Mouse (Mus musculus): ENCODE measurements around the gene H2-DMb2. TPM values are rescaled to one million over a fixed set of nuclear protein-coding genes. Genes with fewer than 3 reads are reported as not detected.
A peak's percentile ranks its signal among the peaks of the same experiment; 100 is the strongest.

H2-DMb2 gene
- polyA plus RNA-seq, 1 experiment from 2014 or later, result 0.23 TPM

GRCm38 (mm10) chr17:34127475-34127874, 15.6 kb upstream of the H2-DMb2 start:
- Histone ChIP-seq H3K4me1 (ENCODE audit: control insufficient read depth, insufficient read depth, low read length) (peaks cover 28% of the 10 kb centered on the region), H3K4me2 (ENCODE audit: low read depth, severe bottlenecking) (no peak overlapping the region), H3K4me3 (ENCODE audit: low read depth, low read length) (no peak overlapping the region), H3K9me3 (ENCODE audit: control insufficient read depth, low read length) (no peaks in the 10 kb centered on the region), H3K36me3 (ENCODE audit: control insufficient read depth, insufficient read depth, low read length) (no peaks in the 10 kb centered on the region), H3K27ac (replicated peaks; ENCODE audit: low read depth, low read length) (no peak overlapping the region), H3K9ac (ENCODE audit: low read length) (no peak overlapping the region), H3K27me3 (ENCODE audit: control insufficient read depth, insufficient read depth, low read length) (no peaks in the 10 kb centered on the region)
- DNase-seq (ENCODE audit: low spot score), result no peak
- no peak for ATAC-seq (ENCODE audit: insufficient number of reproducible peaks, low FRiP score, low TSS enrichment, low read depth)
- 25% methylated on average over 6 of the region's 6 CpGs for whole genome bisulfite sequencing

GRCm38 (mm10) chr17:34128264-34128937, 14.7 kb upstream of the H2-DMb2 start:
- 22% methylated on average over 13 of the region's 13 CpGs for WGBS
- H3K36me3 ChIP-seq (ENCODE audit: control insufficient read depth, insufficient read depth, low read length), result no peaks in the 10 kb centered on the region
- no peak overlapping the region for H3K9ac ChIP-seq (ENCODE audit: low read length)
- ATAC-seq (ENCODE audit: insufficient number of reproducible peaks, low FRiP score, low TSS enrichment, low read depth) (no peak), DNase-seq (ENCODE audit: low spot score) (no peak)
- no peak overlapping the region for H3K4me3 ChIP-seq (ENCODE audit: low read depth, low read length)
- H3K27me3 ChIP-seq (ENCODE audit: control insufficient read depth, insufficient read depth, low read length), result no peaks in the 10 kb centered on the region
- peak overlapping the region; percentile 20; the same call in 1 of the 2 replicates for H3K4me2 ChIP-seq (ENCODE audit: low read depth, severe bottlenecking)
- peaks cover 28% of the 10 kb centered on the region for H3K4me1 ChIP-seq (ENCODE audit: control insufficient read depth, insufficient read depth, low read length)
- H3K27ac ChIP-seq (replicated peaks; ENCODE audit: low read depth, low read length), result 0 out of 2 replicates have a peak overlapping the region, but pooled peaks have one; percentile 24
- H3K9me3 ChIP-seq (ENCODE audit: control insufficient read depth, low read length), result no peaks in the 10 kb centered on the region

GRCm38 (mm10) chr17:34128944-34129791, 13.9 kb upstream of the H2-DMb2 start:
- WGBS, result 18% methylated on average over 18 of the region's 18 CpGs
- Histone ChIP-seq H3K4me2 (ENCODE audit: low read depth, severe bottlenecking) (peak overlapping the region; percentile 20; the same call in 1 of the 2 replicates), H3K9me3 (ENCODE audit: control insufficient read depth, low read length) (no peaks in the 10 kb centered on the region), H3K27ac (replicated peaks; ENCODE audit: low read depth, low read length) (no peak overlapping the region; the same call in 1 of the 2 replicates), H3K4me3 (ENCODE audit: low read depth, low read length) (no peak overlapping the region), H3K9ac (ENCODE audit: low read length) (no peak overlapping the region), H3K4me1 (ENCODE audit: control insufficient read depth, insufficient read depth, low read length) (peaks cover 24% of the 10 kb centered on the region), H3K27me3 (ENCODE audit: control insufficient read depth, insufficient read depth, low read length) (no peaks in the 10 kb centered on the region), H3K36me3 (ENCODE audit: control insufficient read depth, insufficient read depth, low read length) (no peaks in the 10 kb centered on the region)
- no peak for ATAC-seq (ENCODE audit: insufficient number of reproducible peaks, low FRiP score, low TSS enrichment, low read depth)
- DNase-seq (ENCODE audit: low spot score), result peak; percentile 48

GRCm38 (mm10) chr17:34130073-34130947, 12.8 kb upstream of the H2-DMb2 start:
- no peaks in the 10 kb centered on the region for H3K27me3 ChIP-seq (ENCODE audit: control insufficient read depth, insufficient read depth, low read length)
- ATAC-seq (ENCODE audit: insufficient number of reproducible peaks, low FRiP score, low TSS enrichment, low read depth) (no peak), DNase-seq (ENCODE audit: low spot score) (no peak)
- no peak overlapping the region for H3K4me3 ChIP-seq (ENCODE audit: low read depth, low read length)
- no peaks in the 10 kb centered on the region for H3K9me3 ChIP-seq (ENCODE audit: control insufficient read depth, low read length)
- H3K9ac ChIP-seq (ENCODE audit: low read length), result no peak overlapping the region
- 76% methylated on average over 19 of the region's 19 CpGs for WGBS
- H3K27ac ChIP-seq (replicated peaks; ENCODE audit: low read depth, low read length), result no peak overlapping the region
- H3K4me1 ChIP-seq (ENCODE audit: control insufficient read depth, insufficient read depth, low read length), result peaks cover 24% of the 10 kb centered on the region
- H3K4me2 ChIP-seq (ENCODE audit: low read depth, severe bottlenecking), result no peak overlapping the region
- H3K36me3 ChIP-seq (ENCODE audit: control insufficient read depth, insufficient read depth, low read length), result no peaks in the 10 kb centered on the region

GRCm38 (mm10) chr17:34131911-34132310, 11.2 kb upstream of the H2-DMb2 start:
- no peak overlapping the region for H3K27ac ChIP-seq (replicated peaks; ENCODE audit: low read depth, low read length)
- H3K36me3 ChIP-seq (ENCODE audit: control insufficient read depth, insufficient read depth, low read length), result no peaks in the 10 kb centered on the region
- H3K9me3 ChIP-seq (ENCODE audit: control insufficient read depth, low read length), result no peaks in the 10 kb centered on the region
- no peaks in the 10 kb centered on the region for H3K27me3 ChIP-seq (ENCODE audit: control insufficient read depth, insufficient read depth, low read length)
- DNase-seq (ENCODE audit: low spot score) (no peak), ATAC-seq (ENCODE audit: insufficient number of reproducible peaks, low FRiP score, low TSS enrichment, low read depth) (no peak)
- peaks cover 20% of the 10 kb centered on the region for H3K4me1 ChIP-seq (ENCODE audit: control insufficient read depth, insufficient read depth, low read length)
- no peak overlapping the region for H3K4me2 ChIP-seq (ENCODE audit: low read depth, severe bottlenecking)
- no peak overlapping the region for H3K4me3 ChIP-seq (ENCODE audit: low read depth, low read length)
- no peak overlapping the region for H3K9ac ChIP-seq (ENCODE audit: low read length)
- 79% methylated on average over 7 of the region's 7 CpGs for WGBS

GRCm38 (mm10) chr17:34133289-34133688, 9.8 kb upstream of the H2-DMb2 start:
- no peaks in the 10 kb centered on the region for H3K36me3 ChIP-seq (ENCODE audit: control insufficient read depth, insufficient read depth, low read length)
- WGBS, result 86% methylated on average over 11 of the region's 11 CpGs
- no peak overlapping the region for H3K4me3 ChIP-seq (ENCODE audit: low read depth, low read length)
- DNase-seq (ENCODE audit: low spot score) (no peak), ATAC-seq (ENCODE audit: insufficient number of reproducible peaks, low FRiP score, low TSS enrichment, low read depth) (no peak)
- no peak overlapping the region for H3K4me2 ChIP-seq (ENCODE audit: low read depth, severe bottlenecking)
- peaks cover 10% of the 10 kb centered on the region for H3K4me1 ChIP-seq (ENCODE audit: control insufficient read depth, insufficient read depth, low read length)
- H3K27ac ChIP-seq (replicated peaks; ENCODE audit: low read depth, low read length), result no peak overlapping the region
- no peak overlapping the region for H3K9ac ChIP-seq (ENCODE audit: low read length)
- H3K9me3 ChIP-seq (ENCODE audit: control insufficient read depth, low read length), result no peaks in the 10 kb centered on the region
- H3K27me3 ChIP-seq (ENCODE audit: control insufficient read depth, insufficient read depth, low read length), result 0 out of 2 replicates have a peak, but pooled peaks cover under 1% of the 10 kb centered on the region

- H3K4me1 ChIP-seq (ENCODE audit: control insufficient read depth, insufficient read depth, low read length), result no peaks in the 10 kb centered on the region
- peaks cover 10% of the 10 kb centered on the region; the same call in 1 of the 2 replicates for H3K27me3 ChIP-seq (ENCODE audit: control insufficient read depth, insufficient read depth, low read length)
- H3K4me2 ChIP-seq (ENCODE audit: low read depth, severe bottlenecking), result no peak overlapping the region
- H3K27ac ChIP-seq (replicated peaks; ENCODE audit: low read depth, low read length), result no peak overlapping the region
- ATAC-seq (ENCODE audit: insufficient number of reproducible peaks, low FRiP score, low TSS enrichment, low read depth), result no peak
- H3K4me3 ChIP-seq (ENCODE audit: low read depth, low read length), result no peak overlapping the region
- H3K36me3 ChIP-seq (ENCODE audit: control insufficient read depth, insufficient read depth, low read length), result no peaks in the 10 kb centered on the region
- no peak for DNase-seq (ENCODE audit: low spot score)
- WGBS, result 89% methylated on average over 3 of the region's 3 CpGs
- H3K9ac ChIP-seq (ENCODE audit: low read length), result no peak overlapping the region
- H3K9me3 ChIP-seq (ENCODE audit: control insufficient read depth, low read length), result no peaks in the 10 kb centered on the region
Observed at GRCm38 (mm10) chr17:34134451-34134850, 8.7 kb upstream of the H2-DMb2 start.
